Mouse (Mus musculus) urinary bladder, postnatal 10 days (tissue): Measurements from ENCODE around the gene Kif6.

Experiments used
- DNase-seq: peaks from one replicate; pipeline ENCODE4 v3.0.0; 2022; ENCODE audit warnings: low spot score

Gene Kif6

GRCm38 (mm10) chr17:49902613-49903012 is 287.7 kb downstream of the Kif6 start:
- DNase-seq: no peak

- DNase-seq: no peak
Measured at GRCm38 (mm10) chr17:49923429-49923828, 308.5 kb downstream of the Kif6 start.

GRCm38 (mm10) chr17:49927611-49928010 is 312.7 kb downstream of the Kif6 start:
- no peak for DNase-seq

GRCm38 (mm10) chr17:49933806-49934205 is 318.9 kb downstream of the Kif6 start:
- no peak for DNase-seq

GRCm38 (mm10) chr17:49934586-49934985 is 319.6 kb downstream of the Kif6 start:
- no peak for DNase-seq

GRCm38 (mm10) chr17:49935602-49936205 is 320.8 kb downstream of the Kif6 start:
- DNase-seq: no peak

GRCm38 (mm10) chr17:49936214-49936613 is 321.3 kb downstream of the Kif6 start:
- no peak for DNase-seq

GRCm38 (mm10) chr17:49939146-49939545 is 324.2 kb downstream of the Kif6 start:
- DNase-seq: no peak

- DNase-seq: no peak
Measured at GRCm38 (mm10) chr17:49942674-49943073, 327.7 kb downstream of the Kif6 start.

GRCm38 (mm10) chr17:49951491-49951855 is 336.5 kb downstream of the Kif6 start:
- DNase-seq: no peak

- no peak for DNase-seq
Measured at GRCm38 (mm10) chr17:49951856-49952607, 337.1 kb downstream of the Kif6 start.

GRCm38 (mm10) chr17:49959021-49959420 is 344.1 kb downstream of the Kif6 start:
- no peak for DNase-seq
